Mouse (Mus musculus) midbrain, embryonic 14.5 days (tissue): ENCODE data around the gene Castor2. TPM values are rescaled to one million over a fixed set of nuclear protein-coding genes. Genes with fewer than 3 reads are reported as not detected.

ENCODE experiments used
- ATAC-seq: fragments of 200-750 bp; cut with Nextera tagmentation; 2 replicates; pipeline ENCODE4 v1.8.0; 2017; ENCODE audit warnings: moderate number of reproducible peaks, moderate library complexity; ENCODE audit not compliant: low FRiP score, low TSS enrichment
- DNase-seq: peaks from one replicate; pipeline ENCODE4 v3.0.0-alpha.2; 2015
- H3K27ac ChIP-seq: fragments of 300-500 bp; sonication (generic); replicated peaks from 2 replicates; pipeline ENCODE4 v1.5.1; 2014; ENCODE audit warnings: mild to moderate bottlenecking, low read depth, low read length, moderate library complexity
- H3K27me3 ChIP-seq: fragments of 300-500 bp; sonication (generic); 2 replicates; pipeline ENCODE4 v1.6.1; 2014; ENCODE audit warnings: low read length, control low read depth, mixed read lengths; ENCODE audit not compliant: control insufficient read depth, insufficient read depth
- H3K36me3 ChIP-seq: fragments of 300-500 bp; sonication (generic); 2 replicates; pipeline ENCODE4 v1.6.1; 2014; ENCODE audit warnings: low read length, control low read depth; ENCODE audit not compliant: control insufficient read depth, insufficient read depth
- H3K4me1 ChIP-seq: fragments of 300-500 bp; sonication (generic); 2 replicates; pipeline ENCODE4 v1.6.1; 2014; ENCODE audit warnings: mild to moderate bottlenecking, antibody characterized with exemption, low read length, control low read depth; ENCODE audit not compliant: control insufficient read depth, insufficient read depth
- H3K4me2 ChIP-seq: fragments of 300-500 bp; sonication (generic); 2 replicates; pipeline ENCODE4 v1.6.1; 2014; ENCODE audit warnings: mild to moderate bottlenecking, low read length, moderate library complexity
- H3K4me3 ChIP-seq: fragments of 300-500 bp; sonication (generic); replicated peaks from 2 replicates; pipeline ENCODE4 v1.5.1; 2014; ENCODE audit warnings: low read depth, low read length
- H3K9ac ChIP-seq: fragments of 300-500 bp; sonication (generic); replicated peaks from 2 replicates; pipeline ENCODE4 v1.6.1; 2014; ENCODE audit warnings: mild to moderate bottlenecking, low read length, moderate library complexity
- H3K9me3 ChIP-seq: fragments of 300-500 bp; sonication (generic); 2 replicates; pipeline ENCODE4 v1.6.1; 2016; ENCODE audit warnings: low read length, control low read depth, mixed read lengths; ENCODE audit not compliant: control insufficient read depth
- WGBS: fragments of 180-500 bp; shearing (Covaris S2); extraction: QIAGEN DNeasy Blood & Tissue Kit; methylation state at CpG from one replicate; pipeline ENCODE4 v1.1.7; 2014; 5-methylcytosine and 5-hydroxymethylcytosine counted together
- polyA plus RNA-seq: library from polyadenylated mRNA; unstranded; fragments of >200 nt; fragmentation: Nextera tagmentation; extraction: Ambion mirVana; gene quantifications from 2 replicates; pipeline ENCODE4 v1.2.1, GENCODE M21; 2014

Gene Castor2
- polyA plus RNA-seq, 1 experiment from 2014 or later: 31.7 TPM

GRCm38 (mm10) chr5:134073512-134074041 lies 25.9 kb upstream of the Castor2 start:
- peak; percentile 55; the same call in 1 of the 2 replicates for ATAC-seq
- Histone ChIP-seq H3K9me3 (no peaks in the 10 kb centered on the region; the same call in 1 of the 2 replicates), H3K27me3 (no peaks in the 10 kb centered on the region), H3K36me3 (no peaks in the 10 kb centered on the region), H3K4me2 (no peak overlapping the region), H3K27ac (no peak overlapping the region), H3K4me1 (no peaks in the 10 kb centered on the region), H3K9ac (no peak overlapping the region), H3K4me3 (no peak overlapping the region)
- peak; percentile 50 for DNase-seq
- 64% methylated on average over 17 of the region's 17 CpGs for WGBS

- H3K4me2 ChIP-seq: no peak overlapping the region
- DNase-seq (no peak), ATAC-seq (no peak)
- no peaks in the 10 kb centered on the region for H3K4me1 ChIP-seq
- no peak overlapping the region for H3K27ac ChIP-seq
- no peak overlapping the region for H3K9ac ChIP-seq
- H3K9me3 ChIP-seq: no peaks in the 10 kb centered on the region; the same call in 1 of the 2 replicates
- H3K4me3 ChIP-seq: no peak overlapping the region
- no peaks in the 10 kb centered on the region for H3K27me3 ChIP-seq
- no peaks in the 10 kb centered on the region for H3K36me3 ChIP-seq
Measured at GRCm38 (mm10) chr5:134074368-134074767, 25.1 kb upstream of the Castor2 start.

GRCm38 (mm10) chr5:134076175-134076574 lies 23.3 kb upstream of the Castor2 start:
- H3K4me2 ChIP-seq: no peak overlapping the region
- H3K27me3 ChIP-seq: no peaks in the 10 kb centered on the region
- 93% methylated on average over 11 of the region's 11 CpGs for WGBS
- no peak overlapping the region for H3K9ac ChIP-seq
- no peaks in the 10 kb centered on the region for H3K4me1 ChIP-seq
- H3K27ac ChIP-seq: no peak overlapping the region
- H3K36me3 ChIP-seq: no peaks in the 10 kb centered on the region
- H3K9me3 ChIP-seq: no peaks in the 10 kb centered on the region
- no peak for DNase-seq
- no peak for ATAC-seq
- no peak overlapping the region for H3K4me3 ChIP-seq

GRCm38 (mm10) chr5:134080685-134081548 lies 18.6 kb upstream of the Castor2 start:
- H3K9me3 ChIP-seq: no peaks in the 10 kb centered on the region
- 57% methylated on average over 18 of the region's 18 CpGs for WGBS
- H3K4me2 ChIP-seq: no peak overlapping the region
- ATAC-seq (no peak), DNase-seq (no peak)
- no peaks in the 10 kb centered on the region for H3K4me1 ChIP-seq
- no peak overlapping the region for H3K27ac ChIP-seq
- H3K36me3 ChIP-seq: no peaks in the 10 kb centered on the region
- no peak overlapping the region for H3K9ac ChIP-seq
- no peak overlapping the region for H3K4me3 ChIP-seq
- no peaks in the 10 kb centered on the region for H3K27me3 ChIP-seq

GRCm38 (mm10) chr5:134085227-134085626 lies 14.3 kb upstream of the Castor2 start:
- Histone ChIP-seq H3K4me2 (no peak overlapping the region), H3K4me3 (no peak overlapping the region), H3K4me1 (no peaks in the 10 kb centered on the region), H3K36me3 (no peaks in the 10 kb centered on the region), H3K9ac (no peak overlapping the region), H3K27me3 (no peaks in the 10 kb centered on the region), H3K9me3 (no peaks in the 10 kb centered on the region), H3K27ac (no peak overlapping the region)
- 75% methylated on average over 4 of the region's 4 CpGs for WGBS
- no peak for DNase-seq
- no peak for ATAC-seq

- Histone ChIP-seq H3K9ac (no peak overlapping the region), H3K36me3 (no peaks in the 10 kb centered on the region), H3K27ac (no peak overlapping the region), H3K4me2 (no peak overlapping the region), H3K4me3 (no peak overlapping the region), H3K4me1 (no peaks in the 10 kb centered on the region), H3K9me3 (no peaks in the 10 kb centered on the region), H3K27me3 (no peaks in the 10 kb centered on the region)
- WGBS: 90% methylated on average over 3 of the region's 3 CpGs
- ATAC-seq (no peak), DNase-seq (no peak)
Measured at GRCm38 (mm10) chr5:134085887-134086639, 13.4 kb upstream of the Castor2 start.

GRCm38 (mm10) chr5:134087211-134087610 lies 12.3 kb upstream of the Castor2 start:
- Histone ChIP-seq H3K36me3 (no peaks in the 10 kb centered on the region), H3K9me3 (no peaks in the 10 kb centered on the region), H3K27ac (no peak overlapping the region), H3K9ac (no peak overlapping the region), H3K4me3 (no peak overlapping the region), H3K4me1 (no peaks in the 10 kb centered on the region), H3K27me3 (no peaks in the 10 kb centered on the region), H3K4me2 (no peak overlapping the region)
- WGBS: 84% methylated on average over 5 of the region's 5 CpGs
- DNase-seq: no peak
- ATAC-seq: no peak

GRCm38 (mm10) chr5:134095766-134096165 lies 3.7 kb upstream of the Castor2 start:
- ATAC-seq (no peak), DNase-seq (no peak)
- H3K4me1 ChIP-seq: peaks cover under 1% of the 10 kb centered on the region; the same call in 1 of the 2 replicates
- no peak overlapping the region for H3K27ac ChIP-seq
- H3K4me2 ChIP-seq: no peak overlapping the region
- WGBS: 90% methylated on average over 2 of the region's 2 CpGs
- no peak overlapping the region for H3K9ac ChIP-seq
- H3K9me3 ChIP-seq: no peaks in the 10 kb centered on the region
- H3K36me3 ChIP-seq: no peaks in the 10 kb centered on the region
- H3K4me3 ChIP-seq: no peak overlapping the region
- H3K27me3 ChIP-seq: no peaks in the 10 kb centered on the region
